Mouse (Mus musculus): Measurements from ENCODE around the gene Olfr1417.

DNA sequence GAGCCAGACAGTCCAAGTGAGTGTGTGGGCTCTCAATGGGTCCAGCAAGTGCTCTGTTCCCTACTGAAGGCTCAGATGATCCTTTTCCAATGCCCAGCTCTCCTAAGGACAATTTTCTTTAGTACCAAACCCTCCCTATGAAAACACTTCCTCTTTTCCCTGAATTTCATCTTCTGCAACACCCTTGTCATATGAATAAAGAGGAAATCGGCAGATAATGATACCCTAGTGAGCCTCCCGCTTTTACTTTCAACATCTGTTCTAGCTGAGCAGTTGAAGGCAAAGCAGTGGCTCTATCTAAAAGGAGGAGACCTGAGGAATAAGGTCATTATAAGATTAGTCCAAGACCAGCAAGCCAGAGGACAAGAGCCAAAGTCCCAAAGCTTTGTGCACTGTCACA lies 30.6 kb downstream of the Olfr1417 start:
- TF ChIP-seq TAL1 (conservative IDR thresholded peaks at IDR 0.05; ENCODE audit: low read depth, low read length), result no peak
- TF ChIP-seq CTCF (IDR thresholded peaks at IDR 0.05; ENCODE audit: low read depth, low read length), result no peak
- TF ChIP-seq GATA1 (IDR thresholded peaks at IDR 0.05; ENCODE audit: borderline replicate concordance, low read length), result no peak

All from G1E (cell line).